ENCODE assay signal across 8 mouse cellular contexts in the genomic region with DNA sequence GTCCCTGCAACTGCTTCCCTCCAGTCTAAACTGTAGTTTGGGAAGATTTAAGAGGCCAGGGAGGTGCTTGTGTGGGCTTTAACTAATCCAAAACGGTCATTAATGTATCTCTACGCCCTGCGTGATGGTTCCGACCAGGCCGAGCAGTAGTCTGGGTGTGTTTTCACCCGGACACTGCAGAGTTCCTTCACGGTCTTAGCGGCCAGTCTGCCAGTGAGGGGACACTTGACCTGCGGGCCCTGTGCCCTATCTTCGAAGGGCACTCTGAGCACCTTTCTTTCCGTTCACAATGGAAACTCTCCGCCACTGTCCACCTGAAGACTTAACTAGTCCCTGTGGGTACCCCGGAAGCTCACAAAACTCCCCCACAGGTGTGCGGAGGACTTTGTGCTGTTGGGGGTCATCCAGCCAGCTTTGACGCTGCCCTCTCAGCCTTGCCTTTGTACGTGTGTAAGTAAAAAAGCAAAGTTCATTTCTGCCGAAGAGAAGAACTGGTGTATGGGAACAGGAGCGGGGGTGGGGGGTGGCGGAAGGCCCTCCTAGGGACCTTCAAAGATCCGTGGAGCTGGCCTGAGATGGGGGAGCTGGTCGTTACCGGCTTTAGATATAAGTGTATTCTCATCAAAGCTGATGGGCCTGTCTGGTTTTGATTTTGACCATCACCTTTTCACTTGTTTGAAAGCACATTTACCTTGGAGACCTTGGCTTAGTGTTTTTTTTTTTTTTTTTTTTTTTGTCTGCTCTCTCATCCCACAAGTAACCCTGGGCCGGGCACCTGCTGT. TPM values are rescaled to one million over a fixed set of nuclear protein-coding genes. Genes with fewer than 3 reads are reported as not detected.
DNase-seq lines count a peak whose midpoint lies in the region; ATAC-seq and TF ChIP-seq lines count a peak whose summit lies in the region.

No protein-coding gene starts in this region.

- no peaks in the 10 kb centered on the region for H3K27me3 ChIP-seq in spleen, adult 2 months (ENCODE audit: control insufficient read depth, insufficient read depth, low read length)
- H3K27me3 ChIP-seq in embryonic facial prominence, embryonic 14.5 days (replicated peaks; ENCODE audit: control insufficient read depth, insufficient read depth, low read length) = no peaks in the 10 kb centered on the region
- no peaks in the 10 kb centered on the region for H3K27me3 ChIP-seq in hindbrain, embryonic 13.5 days

- peak in 1 of 2 experiments; percentile 34 for DNase-seq in spleen, adult 2 months (ENCODE audit: low read depth in 1 of 2, low spot score in 2 of 2)
- no peak for DNase-seq in spleen, adult 12 weeks (ENCODE audit: low spot score)
- no peak for DNase-seq in embryonic facial prominence, embryonic 14.5 days (ENCODE audit: low spot score)
- DNase-seq in liver = peak; percentile 36
- peak; percentile 45 for DNase-seq in neural tube, embryonic 10.5 days (ENCODE audit: extremely low spot score, low spot score)
- DNase-seq in frontal cortex, postnatal 25 days (ENCODE audit: low spot score in 2 of 2) = no peak

- no peak for TF ChIP-seq CTCF in spleen, adult 2 months (IDR thresholded peaks at IDR 0.05; ENCODE audit: extremely low read depth, insufficient read depth, insufficient read length, insufficient replicate concordance)

- H3K4me1 ChIP-seq in spleen, adult 2 months (ENCODE audit: control insufficient read depth, insufficient read depth, insufficient read length) = peaks cover 26% of the 10 kb centered on the region
- peaks cover 20% of the 10 kb centered on the region; the same call in 1 of the 2 replicates for H3K4me1 ChIP-seq in embryonic facial prominence, embryonic 14.5 days (ENCODE audit: control insufficient read depth, insufficient read depth, low read length)
- H3K4me1 ChIP-seq in hindbrain, embryonic 13.5 days (replicated peaks) = peaks cover 60% of the 10 kb centered on the region

- WGBS in spleen, adult 2 months = 4% methylated on average over 23 of the region's 23 CpGs
- WGBS in embryonic facial prominence, embryonic 14.5 days = 9% methylated on average over 23 of the region's 23 CpGs
- WGBS in hindbrain, embryonic 13.5 days = 3% methylated on average over 23 of the region's 23 CpGs

- H3K4me3 ChIP-seq in spleen, adult 2 months (ENCODE audit: extremely low read depth, insufficient read depth, insufficient read length) = peak overlapping the region; percentile 83
- H3K4me3 ChIP-seq in embryonic facial prominence, embryonic 14.5 days (ENCODE audit: low read depth, low read length) = peak overlapping the region; percentile 85
- peak overlapping the region; percentile 85 for H3K4me3 ChIP-seq in hindbrain, embryonic 13.5 days

- H3K36me3 ChIP-seq in spleen, adult 2 months (ENCODE audit: control insufficient read depth, insufficient read depth, low read length) = no peaks in the 10 kb centered on the region
- no peaks in the 10 kb centered on the region for H3K36me3 ChIP-seq in embryonic facial prominence, embryonic 14.5 days (ENCODE audit: control insufficient read depth, insufficient read depth, low read length)
- H3K36me3 ChIP-seq in hindbrain, embryonic 13.5 days = no peaks in the 10 kb centered on the region

- no peaks in the 10 kb centered on the region for H3K9me3 ChIP-seq in embryonic facial prominence, embryonic 14.5 days (ENCODE audit: control insufficient read depth, low read length)
- H3K9me3 ChIP-seq in hindbrain, embryonic 13.5 days = no peaks in the 10 kb centered on the region

- H3K4me2 ChIP-seq in embryonic facial prominence, embryonic 14.5 days (ENCODE audit: low read depth, low read length) = peak overlapping the region; percentile 73
- H3K4me2 ChIP-seq in hindbrain, embryonic 13.5 days = peak overlapping the region; percentile 90

- no peak for TF ChIP-seq POLR2A in spleen, adult 2 months (IDR thresholded peaks at IDR 0.05; ENCODE audit: low read depth, low read length)

- H3K27ac ChIP-seq in spleen, adult 2 months (ENCODE audit: insufficient read depth, low read length) = peak overlapping the region; percentile 100
- H3K27ac ChIP-seq in embryonic facial prominence, embryonic 14.5 days (replicated peaks; ENCODE audit: low read depth, low read length) = peak overlapping the region; percentile 99
- peak overlapping the region; percentile 83 for H3K27ac ChIP-seq in hindbrain, embryonic 13.5 days

- H3K9ac ChIP-seq in embryonic facial prominence, embryonic 14.5 days (ENCODE audit: low read depth, low read length) = peak overlapping the region; percentile 90
- peak overlapping the region; percentile 90 for H3K9ac ChIP-seq in hindbrain, embryonic 13.5 days

- no peak for ATAC-seq in embryonic facial prominence, embryonic 14.5 days (ENCODE audit: low read depth)
- ATAC-seq in hindbrain, embryonic 13.5 days (ENCODE audit: low FRiP score) = no peak
- no peak for ATAC-seq in CD4-positive, CD25-positive, alpha-beta regulatory T cell, adult 4 months

RNA-seq across cellular contexts. Expression of gene Zfp710, which starts 3.2 kb away (rescaled TPM):
- polyA plus RNA-seq in spleen, adult 2 months (2012; rRNA removed) = 45.3 and 57.7 TPM in 2 replicates
- polyA plus RNA-seq in embryonic facial prominence, embryonic 14.5 days (2014; fragmentation: Nextera tagmentation; extraction: Ambion mirVana) = 14.2 and 14.3 TPM in 2 replicates
- 18.3 and 18.5 TPM in 2 replicates for polyA plus RNA-seq in hindbrain, embryonic 13.5 days (2015; fragmentation: Nextera tagmentation; extraction: Ambion mirVana)
- 1 to 10 TPM; 4.1 to 7.0 TPM for polyA plus RNA-seq in CD4-positive, CD25-positive, alpha-beta regulatory T cell, adult 4 months (2017; shearing (Covaris generic))

Comparison
In these comparisons a context has a peak if more than half of its experiments do, and no peak if none do; other contexts are left out.
1. DNase-seq: peak in liver (single experiment) and neural tube, embryonic 10.5 days (single experiment); none in spleen, adult 12 weeks (single experiment), embryonic facial prominence, embryonic 14.5 days (single experiment) and frontal cortex, postnatal 25 days (0 of 2).
2. Peak in every context shown above with its lines, with median percentiles within 50 percentile points of each other: H3K27ac ChIP-seq and H3K4me3 ChIP-seq.